Mouse (Mus musculus): ENCODE results near the gene Hexb. TPM values are rescaled to one million over a fixed set of nuclear protein-coding genes. Genes with fewer than 3 reads are reported as not detected.

Gene Hexb
- polyA plus RNA-seq, 1 experiment, result 97.1 TPM

DNA sequence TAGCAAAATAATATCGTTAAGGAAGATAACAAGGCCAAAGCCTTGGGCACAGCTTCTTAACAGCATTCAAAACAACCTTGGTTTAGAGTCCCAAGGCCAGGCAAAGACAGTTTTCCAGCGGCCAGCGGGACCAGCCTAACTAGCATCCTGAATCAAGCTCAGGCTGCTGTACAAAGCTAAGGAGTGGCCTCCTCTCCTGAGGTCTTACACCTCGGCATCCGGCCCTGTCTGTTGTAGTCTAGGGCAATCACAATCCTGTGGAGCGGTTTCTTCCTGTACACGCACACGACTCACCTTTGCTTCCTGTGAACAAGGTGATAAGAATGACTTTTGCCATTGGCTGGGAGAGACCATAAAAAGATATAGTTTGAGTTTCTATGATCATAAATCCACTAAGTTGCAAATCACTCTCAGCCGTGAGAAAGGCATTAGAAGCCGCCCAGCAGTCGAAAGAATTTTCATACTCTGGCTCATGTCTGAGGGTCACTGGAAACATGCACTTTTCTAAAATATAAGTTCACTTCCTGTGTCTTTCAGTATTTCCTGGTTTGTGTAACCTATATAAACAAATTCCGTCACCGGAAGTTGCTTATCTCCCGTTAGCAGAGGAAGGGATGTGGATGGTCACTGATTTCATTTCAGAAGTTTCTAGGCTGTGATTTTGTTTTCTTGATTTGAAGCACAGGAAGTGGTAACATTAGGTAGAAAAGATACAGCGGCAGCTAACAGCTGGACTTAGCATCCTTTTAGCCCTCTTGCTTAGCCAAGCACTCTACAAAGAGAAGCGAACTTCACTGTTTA lies 40.2 kb upstream of the Hexb start:
- DNase-seq (ENCODE audit: low read depth in 1 of 2, low spot score in 2 of 2), result no peak
- Histone ChIP-seq H3K4me3 (ENCODE audit: extremely low read depth, insufficient read depth, insufficient read length) (no peak overlapping the region), H3K36me3 (ENCODE audit: control insufficient read depth, insufficient read depth, low read length) (no peaks in the 10 kb centered on the region), H3K27me3 (ENCODE audit: control insufficient read depth, insufficient read depth, low read length) (no peaks in the 10 kb centered on the region), H3K4me1 (ENCODE audit: control insufficient read depth, insufficient read depth, insufficient read length) (no peaks in the 10 kb centered on the region; the same call in 1 of the 2 replicates), H3K27ac (ENCODE audit: insufficient read depth, low read length) (peak overlapping the region; percentile 2; the same call in 1 of the 2 replicates)
- no peak for TF ChIP-seq POLR2A (IDR thresholded peaks at IDR 0.05; ENCODE audit: low read depth, low read length)
- no peak for TF ChIP-seq CTCF (IDR thresholded peaks at IDR 0.05; ENCODE audit: extremely low read depth, insufficient read depth, insufficient read length, insufficient replicate concordance)
- 62% methylated on average over 16 of the region's 16 CpGs for WGBS

DNA sequence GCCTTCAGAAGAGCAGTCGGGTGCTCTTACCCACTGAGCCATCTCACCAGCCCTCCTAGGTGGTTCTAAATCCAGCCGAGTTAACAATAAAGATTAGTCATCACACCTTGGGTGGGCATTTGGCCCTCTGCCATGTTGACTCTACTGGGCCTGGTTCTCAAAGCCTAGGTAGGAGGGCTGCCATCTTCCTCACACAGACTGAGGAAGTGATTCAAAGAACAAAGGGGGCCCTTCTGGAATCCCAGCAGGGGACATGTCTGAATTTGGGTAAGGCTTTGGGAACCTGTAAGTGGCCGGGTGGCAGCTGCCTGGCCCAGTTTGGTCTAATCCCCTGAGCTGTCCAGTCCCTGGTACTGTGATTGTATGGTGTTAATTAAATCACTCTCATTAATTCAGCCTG lies 39.5 kb upstream of the Hexb start:
- H3K4me1 ChIP-seq (ENCODE audit: control insufficient read depth, insufficient read depth, insufficient read length), result no peaks in the 10 kb centered on the region; the same call in 1 of the 2 replicates
- DNase-seq (ENCODE audit: low read depth in 1 of 2, low spot score in 2 of 2), result no peak
- 84% methylated on average over 3 of the region's 3 CpGs for WGBS
- H3K36me3 ChIP-seq (ENCODE audit: control insufficient read depth, insufficient read depth, low read length), result no peaks in the 10 kb centered on the region
- H3K27me3 ChIP-seq (ENCODE audit: control insufficient read depth, insufficient read depth, low read length), result no peaks in the 10 kb centered on the region
- no peak overlapping the region for H3K27ac ChIP-seq (ENCODE audit: insufficient read depth, low read length)
- no peak overlapping the region for H3K4me3 ChIP-seq (ENCODE audit: extremely low read depth, insufficient read depth, insufficient read length)
- TF ChIP-seq CTCF (IDR thresholded peaks at IDR 0.05; ENCODE audit: extremely low read depth, insufficient read depth, insufficient read length, insufficient replicate concordance), result no peak
- no peak for TF ChIP-seq POLR2A (IDR thresholded peaks at IDR 0.05; ENCODE audit: low read depth, low read length)

DNA sequence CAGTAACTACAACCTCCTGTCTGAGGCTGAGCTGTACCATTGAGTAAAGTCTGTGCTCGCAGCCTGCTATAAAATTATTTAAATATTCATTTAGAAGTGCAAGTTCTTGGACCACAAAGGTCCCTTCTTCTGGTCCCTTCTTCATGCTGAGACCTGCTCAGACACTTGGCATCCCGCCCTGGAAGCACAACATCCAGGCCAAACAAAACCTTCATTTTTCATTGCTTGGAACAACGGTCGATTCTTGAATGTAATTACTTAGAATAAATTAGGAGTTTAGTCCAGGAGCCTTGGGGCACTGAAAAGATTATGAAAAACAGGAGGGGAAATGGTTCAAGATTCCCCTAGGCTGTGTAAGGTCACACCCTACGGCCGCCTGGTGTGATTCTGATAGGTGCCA lies 37.8 kb upstream of the Hexb start:
- no peak for DNase-seq (ENCODE audit: low read depth in 1 of 2, low spot score in 2 of 2)
- H3K4me1 ChIP-seq (ENCODE audit: control insufficient read depth, insufficient read depth, insufficient read length), result no peaks in the 10 kb centered on the region; the same call in 1 of the 2 replicates
- H3K4me3 ChIP-seq (ENCODE audit: extremely low read depth, insufficient read depth, insufficient read length), result no peak overlapping the region
- no peaks in the 10 kb centered on the region for H3K36me3 ChIP-seq (ENCODE audit: control insufficient read depth, insufficient read depth, low read length)
- TF ChIP-seq POLR2A (IDR thresholded peaks at IDR 0.05; ENCODE audit: low read depth, low read length), result no peak
- TF ChIP-seq CTCF (IDR thresholded peaks at IDR 0.05; ENCODE audit: extremely low read depth, insufficient read depth, insufficient read length, insufficient replicate concordance), result no peak
- H3K27me3 ChIP-seq (ENCODE audit: control insufficient read depth, insufficient read depth, low read length), result no peaks in the 10 kb centered on the region
- no peak overlapping the region for H3K27ac ChIP-seq (ENCODE audit: insufficient read depth, low read length)
- WGBS, result 92% methylated on average over 6 of the region's 6 CpGs

DNA sequence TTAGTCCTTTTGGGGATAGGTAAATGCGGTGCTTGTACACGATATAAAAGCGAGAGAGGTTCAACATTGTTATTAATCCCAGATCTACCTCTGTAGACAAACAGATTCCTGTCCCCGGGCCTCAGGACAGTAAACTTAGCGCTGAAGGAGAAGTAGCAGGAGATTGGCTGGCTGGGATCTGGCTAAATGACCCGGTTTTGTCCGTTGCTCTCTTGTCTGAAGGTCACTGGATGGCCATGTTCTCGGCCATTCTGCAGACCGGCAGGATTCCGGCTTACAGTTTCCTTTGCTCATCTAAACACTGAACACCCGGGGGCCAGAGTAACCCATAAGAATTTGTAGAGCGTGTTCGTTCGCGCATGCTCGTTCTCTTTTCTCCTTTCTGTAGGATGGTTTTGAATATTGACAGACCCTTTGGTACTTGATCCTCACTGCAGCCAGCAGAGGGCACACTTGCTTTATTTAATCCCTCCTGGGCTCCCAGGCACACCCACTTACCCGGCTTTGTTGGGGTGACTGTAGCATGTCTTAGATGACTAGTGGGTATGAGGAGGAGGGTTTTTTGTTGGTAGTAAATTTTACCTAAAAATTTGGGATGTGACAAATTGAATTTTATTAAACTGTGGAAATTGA lies 36.7 kb upstream of the Hexb start:
- peak; percentile 68 to 83 for DNase-seq (ENCODE audit: low read depth in 1 of 2, low spot score in 2 of 2)
- Histone ChIP-seq H3K27me3 (ENCODE audit: control insufficient read depth, insufficient read depth, low read length) (no peaks in the 10 kb centered on the region), H3K4me3 (ENCODE audit: extremely low read depth, insufficient read depth, insufficient read length) (no peak overlapping the region), H3K36me3 (ENCODE audit: control insufficient read depth, insufficient read depth, low read length) (no peaks in the 10 kb centered on the region), H3K27ac (ENCODE audit: insufficient read depth, low read length) (no peak overlapping the region), H3K4me1 (ENCODE audit: control insufficient read depth, insufficient read depth, insufficient read length) (no peaks in the 10 kb centered on the region; the same call in 1 of the 2 replicates)
- 20% methylated on average over 17 of the region's 17 CpGs for WGBS
- TF ChIP-seq POLR2A (IDR thresholded peaks at IDR 0.05; ENCODE audit: low read depth, low read length), result no peak
- TF ChIP-seq CTCF (IDR thresholded peaks at IDR 0.05; ENCODE audit: extremely low read depth, insufficient read depth, insufficient read length, insufficient replicate concordance), result peak; percentile 68; the same call in 1 of the 2 replicates

DNA sequence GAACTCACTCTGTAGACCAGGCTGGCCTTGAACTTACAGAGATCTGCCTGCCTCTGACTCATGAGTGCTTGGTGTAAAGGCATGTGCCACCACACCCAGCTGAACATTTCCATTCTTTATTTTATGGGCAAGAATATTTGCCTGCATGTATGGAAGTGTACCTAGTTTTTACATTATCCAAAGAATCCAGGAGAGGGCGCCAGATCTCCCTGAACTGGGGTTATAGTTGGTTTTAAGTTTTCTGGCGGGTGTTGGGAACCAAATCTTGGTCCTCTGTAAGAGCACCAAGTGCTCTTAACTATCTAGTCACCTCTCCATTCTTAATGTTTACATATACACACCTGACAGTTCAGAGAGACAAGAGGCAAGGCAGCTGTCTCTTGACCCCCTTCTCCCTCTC lies 34.9 kb upstream of the Hexb start:
- no peak overlapping the region for H3K4me3 ChIP-seq (ENCODE audit: extremely low read depth, insufficient read depth, insufficient read length)
- no peak for DNase-seq (ENCODE audit: low read depth in 1 of 2, low spot score in 2 of 2)
- no peaks in the 10 kb centered on the region for H3K4me1 ChIP-seq (ENCODE audit: control insufficient read depth, insufficient read depth, insufficient read length)
- no peak overlapping the region for H3K27ac ChIP-seq (ENCODE audit: insufficient read depth, low read length)
- TF ChIP-seq CTCF (IDR thresholded peaks at IDR 0.05; ENCODE audit: extremely low read depth, insufficient read depth, insufficient read length, insufficient replicate concordance) (no peak), POLR2A (IDR thresholded peaks at IDR 0.05; ENCODE audit: low read depth, low read length) (no peak)
- H3K36me3 ChIP-seq (ENCODE audit: control insufficient read depth, insufficient read depth, low read length), result no peaks in the 10 kb centered on the region
- WGBS, result 79% methylated on average over 2 of the region's 2 CpGs
- H3K27me3 ChIP-seq (ENCODE audit: control insufficient read depth, insufficient read depth, low read length), result no peaks in the 10 kb centered on the region

DNA sequence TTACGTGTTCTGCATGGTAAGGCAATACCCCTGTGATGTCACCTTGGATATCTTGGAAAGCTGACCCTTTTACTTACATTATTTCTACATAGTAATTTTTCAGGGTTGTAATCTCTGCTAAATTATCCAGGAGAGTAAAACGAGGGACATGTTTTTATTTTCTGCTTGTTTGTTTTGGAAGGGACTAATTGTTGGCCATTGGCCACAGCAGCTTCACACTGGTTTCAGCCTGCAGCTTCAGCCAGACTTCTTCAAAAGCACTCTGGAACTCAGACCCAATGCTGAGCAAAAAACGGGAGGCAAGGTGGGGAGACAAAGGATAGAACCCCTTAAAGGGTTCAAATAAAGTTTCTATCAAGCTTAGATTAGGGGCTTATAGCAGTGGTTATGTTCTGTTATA lies 31.9 kb upstream of the Hexb start:
- Histone ChIP-seq H3K36me3 (ENCODE audit: control insufficient read depth, insufficient read depth, low read length) (no peaks in the 10 kb centered on the region), H3K4me1 (ENCODE audit: control insufficient read depth, insufficient read depth, insufficient read length) (no peaks in the 10 kb centered on the region), H3K27me3 (ENCODE audit: control insufficient read depth, insufficient read depth, low read length) (no peaks in the 10 kb centered on the region), H3K27ac (ENCODE audit: insufficient read depth, low read length) (no peak overlapping the region), H3K4me3 (ENCODE audit: extremely low read depth, insufficient read depth, insufficient read length) (no peak overlapping the region)
- no peak for DNase-seq (ENCODE audit: low read depth in 1 of 2, low spot score in 2 of 2)
- 89% methylated on average over 3 of the region's 3 CpGs for WGBS
- TF ChIP-seq CTCF (IDR thresholded peaks at IDR 0.05; ENCODE audit: extremely low read depth, insufficient read depth, insufficient read length, insufficient replicate concordance) (no peak), POLR2A (IDR thresholded peaks at IDR 0.05; ENCODE audit: low read depth, low read length) (no peak)

DNA sequence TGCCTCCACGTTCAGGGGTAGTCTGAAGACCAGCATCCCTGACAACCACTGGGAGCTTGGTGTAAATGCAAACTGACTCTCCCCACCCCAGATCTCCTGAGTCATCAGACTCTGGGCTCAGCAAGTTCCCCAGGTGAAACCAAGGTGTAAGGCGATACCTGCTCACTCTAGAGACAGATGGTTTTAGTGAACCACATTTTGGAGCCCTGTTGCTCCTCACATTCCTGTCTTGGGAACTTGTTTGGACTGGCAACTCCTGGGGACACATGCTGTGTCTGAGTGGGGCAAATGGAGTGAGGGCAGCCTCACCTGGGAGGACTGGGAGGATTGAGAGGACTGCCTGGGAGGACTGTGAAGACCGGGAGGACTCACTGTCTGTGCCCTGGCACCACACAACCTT lies 29.6 kb upstream of the Hexb start:
- no peak for DNase-seq (ENCODE audit: low read depth in 1 of 2, low spot score in 2 of 2)
- Histone ChIP-seq H3K4me3 (ENCODE audit: extremely low read depth, insufficient read depth, insufficient read length) (no peak overlapping the region), H3K4me1 (ENCODE audit: control insufficient read depth, insufficient read depth, insufficient read length) (no peaks in the 10 kb centered on the region), H3K27me3 (ENCODE audit: control insufficient read depth, insufficient read depth, low read length) (no peaks in the 10 kb centered on the region), H3K27ac (ENCODE audit: insufficient read depth, low read length) (no peak overlapping the region), H3K36me3 (ENCODE audit: control insufficient read depth, insufficient read depth, low read length) (no peaks in the 10 kb centered on the region)
- no peak for TF ChIP-seq CTCF (IDR thresholded peaks at IDR 0.05; ENCODE audit: extremely low read depth, insufficient read depth, insufficient read length, insufficient replicate concordance)
- TF ChIP-seq POLR2A (IDR thresholded peaks at IDR 0.05; ENCODE audit: low read depth, low read length), result no peak
- 93% methylated on average over 3 of the region's 3 CpGs for WGBS

Data from spleen, adult 2 months (tissue).